Mouse (Mus musculus): ENCODE measurements around the gene Tlx1. TPM values are rescaled to one million over a fixed set of nuclear protein-coding genes. Genes with fewer than 3 reads are reported as not detected.

The Tlx1 gene
- 0.11 and 0.23 TPM in 2 replicates for polyA plus RNA-seq (2015; fragmentation: Nextera tagmentation; extraction: Ambion mirVana)

- Histone ChIP-seq H3K4me2 (peak within 1 kb of the TSS; percentile 69), H3K4me1 (peaks cover 25% of the 10 kb centered on the region), H3K9me3 (no peaks in the 10 kb centered on the region), H3K9ac (peak within 1 kb of the TSS; percentile 52), H3K36me3 (no peaks in the 10 kb centered on the region), H3K27ac (replicated peaks) (no peak within 1 kb of the TSS), H3K4me3 (peak within 1 kb of the TSS; percentile 47), H3K27me3 (replicated peaks) (peaks cover 99% of the 10 kb centered on the region)
- under 1% methylated on average over 57 of the region's 61 CpGs for WGBS
- ATAC-seq (ENCODE audit: extremely low read depth, insufficient number of reproducible peaks, low FRiP score, low TSS enrichment), result no peak
These were observed at the start of gene Tlx1 for GRCm38 (mm10) chr19:45150490-45151181. TSS of gene Tlx1 (plus strand) at chr19:45150680.

DNA sequence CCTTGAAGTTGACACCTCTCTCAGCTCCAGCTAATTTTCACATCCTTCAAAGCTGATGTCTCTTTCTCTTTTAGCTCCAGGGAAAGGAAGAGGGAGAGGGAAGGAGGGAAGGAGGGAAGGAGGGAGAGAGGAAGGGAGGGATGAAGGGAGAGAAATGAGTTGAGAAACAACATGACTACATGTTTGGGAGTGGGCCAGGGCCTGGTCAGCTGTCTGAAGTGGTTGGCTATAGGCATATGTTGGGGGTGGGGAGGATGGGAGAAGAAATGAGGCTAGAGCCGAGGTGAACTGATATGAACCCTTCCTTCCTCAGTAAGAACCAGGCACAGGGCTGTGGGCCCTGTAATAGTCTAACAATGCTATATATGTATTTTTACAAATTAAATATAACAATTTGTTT, 44.9 kb upstream of the Tlx1 start:
- Histone ChIP-seq H3K4me3 (no peak overlapping the region), H3K9me3 (no peaks in the 10 kb centered on the region), H3K36me3 (no peaks in the 10 kb centered on the region), H3K4me1 (no peaks in the 10 kb centered on the region), H3K9ac (no peak overlapping the region), H3K27ac (replicated peaks) (no peak overlapping the region), H3K27me3 (replicated peaks) (peaks cover 54% of the 10 kb centered on the region), H3K4me2 (no peak overlapping the region)
- ATAC-seq (ENCODE audit: extremely low read depth, insufficient number of reproducible peaks, low FRiP score, low TSS enrichment), result no peak
- 12% methylated on average over 1 of the region's 1 CpGs for WGBS

- ATAC-seq (ENCODE audit: extremely low read depth, insufficient number of reproducible peaks, low FRiP score, low TSS enrichment), result no peak
- Histone ChIP-seq H3K36me3 (no peaks in the 10 kb centered on the region), H3K9me3 (no peaks in the 10 kb centered on the region), H3K9ac (no peak overlapping the region), H3K4me2 (no peak overlapping the region), H3K4me1 (no peaks in the 10 kb centered on the region), H3K4me3 (no peak overlapping the region), H3K27me3 (replicated peaks) (peaks cover 48% of the 10 kb centered on the region), H3K27ac (replicated peaks) (no peak overlapping the region)
- whole genome bisulfite sequencing, result 29% methylated on average over 6 of the region's 6 CpGs
These were observed 43.8 kb upstream of the Tlx1 start for GRCm38 (mm10) chr19:45106689-45107088.

GRCm38 (mm10) chr19:45110681-45111080, 39.8 kb upstream of the Tlx1 start:
- Histone ChIP-seq H3K9ac (no peak overlapping the region), H3K4me2 (no peak overlapping the region), H3K27me3 (replicated peaks) (peaks cover 18% of the 10 kb centered on the region), H3K36me3 (no peaks in the 10 kb centered on the region), H3K4me3 (no peak overlapping the region), H3K9me3 (no peaks in the 10 kb centered on the region), H3K27ac (replicated peaks) (no peak overlapping the region), H3K4me1 (peaks cover 5% of the 10 kb centered on the region)
- 56% methylated on average over 8 of the region's 8 CpGs for WGBS
- no peak for ATAC-seq (ENCODE audit: extremely low read depth, insufficient number of reproducible peaks, low FRiP score, low TSS enrichment)

- Histone ChIP-seq H3K27ac (replicated peaks) (no peak overlapping the region), H3K4me3 (no peak overlapping the region), H3K4me2 (no peak overlapping the region), H3K9me3 (no peaks in the 10 kb centered on the region), H3K27me3 (replicated peaks) (peaks cover 12% of the 10 kb centered on the region), H3K9ac (no peak overlapping the region), H3K4me1 (peaks cover 5% of the 10 kb centered on the region), H3K36me3 (no peaks in the 10 kb centered on the region)
- WGBS, result 78% methylated on average over 6 of the region's 6 CpGs
- ATAC-seq (ENCODE audit: extremely low read depth, insufficient number of reproducible peaks, low FRiP score, low TSS enrichment), result no peak
These were observed 38.0 kb upstream of the Tlx1 start for GRCm38 (mm10) chr19:45112444-45112843.

DNA sequence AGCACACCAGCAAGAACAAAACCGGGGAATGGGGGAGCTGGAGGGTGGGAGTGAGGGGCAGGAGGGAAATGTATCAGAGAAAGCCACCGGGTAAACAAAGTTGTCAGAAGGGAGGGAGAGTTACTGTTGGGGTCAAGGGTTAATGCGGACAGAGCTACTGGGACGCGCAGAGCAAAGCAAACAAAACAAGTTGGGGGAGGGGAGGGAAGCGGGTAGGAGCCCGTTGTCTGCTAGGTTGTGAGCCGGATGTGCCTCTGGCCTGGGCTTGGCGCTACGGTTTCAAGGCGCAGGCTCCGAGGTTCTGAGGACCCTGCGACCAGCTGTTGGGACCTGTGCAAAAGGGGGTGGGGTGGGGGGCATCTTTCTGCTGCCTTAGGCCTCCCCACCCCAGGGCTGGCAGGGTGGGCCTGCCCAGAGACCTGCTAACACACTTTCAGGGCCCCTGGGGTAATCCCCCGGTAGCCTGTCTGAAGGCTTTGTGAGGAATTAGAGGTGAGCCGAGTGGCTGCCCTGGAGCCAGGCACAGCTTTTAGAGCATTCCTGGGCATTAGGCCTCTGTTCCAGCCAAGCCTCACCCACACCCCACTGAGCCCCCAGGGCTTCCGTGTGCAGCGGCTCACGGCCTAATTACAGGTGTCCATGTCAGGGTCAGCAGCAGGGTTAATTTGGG, 36.6 kb upstream of the Tlx1 start:
- peak overlapping the region; percentile 31 for H3K4me2 ChIP-seq
- peaks cover 25% of the 10 kb centered on the region for H3K27me3 ChIP-seq (replicated peaks)
- no peak overlapping the region for H3K4me3 ChIP-seq
- H3K27ac ChIP-seq (replicated peaks), result no peak overlapping the region
- H3K9me3 ChIP-seq, result no peaks in the 10 kb centered on the region
- no peaks in the 10 kb centered on the region for H3K36me3 ChIP-seq
- WGBS, result 8% methylated on average over 18 of the region's 18 CpGs
- H3K9ac ChIP-seq, result peak overlapping the region; percentile 29; the same call in 1 of the 2 replicates
- H3K4me1 ChIP-seq, result peaks cover 5% of the 10 kb centered on the region
- no peak for ATAC-seq (ENCODE audit: extremely low read depth, insufficient number of reproducible peaks, low FRiP score, low TSS enrichment)

GRCm38 (mm10) chr19:45114772-45115171, 35.7 kb upstream of the Tlx1 start:
- Histone ChIP-seq H3K4me3 (no peak overlapping the region), H3K4me1 (peaks cover 5% of the 10 kb centered on the region), H3K27ac (replicated peaks) (no peak overlapping the region), H3K36me3 (no peaks in the 10 kb centered on the region), H3K9ac (no peak overlapping the region), H3K4me2 (no peak overlapping the region), H3K9me3 (no peaks in the 10 kb centered on the region), H3K27me3 (replicated peaks) (peaks cover 31% of the 10 kb centered on the region)
- no peak for ATAC-seq (ENCODE audit: extremely low read depth, insufficient number of reproducible peaks, low FRiP score, low TSS enrichment)
- 55% methylated on average over 2 of the region's 3 CpGs for WGBS

DNA sequence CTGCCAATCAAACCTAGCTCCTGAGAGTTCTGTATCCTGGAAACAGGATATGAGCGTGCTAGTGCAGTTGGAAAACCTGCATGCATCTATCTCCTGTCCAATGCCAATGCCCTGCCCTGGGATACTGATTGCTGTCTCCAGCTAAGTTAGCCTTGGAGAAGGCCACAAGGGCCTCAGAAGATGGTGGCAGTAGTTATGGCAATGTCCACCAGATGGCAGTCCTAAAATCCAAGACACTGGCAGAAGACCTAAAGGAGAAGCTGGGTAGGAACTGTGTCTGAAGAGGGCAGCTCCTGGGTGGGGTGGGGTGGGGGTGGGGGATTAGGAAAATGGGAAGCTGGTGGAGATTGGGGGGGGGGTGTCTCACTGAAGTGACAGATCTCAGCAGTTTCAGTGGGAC, 33.7 kb upstream of the Tlx1 start:
- H3K27me3 ChIP-seq (replicated peaks), result peaks cover 50% of the 10 kb centered on the region

GRCm38 (mm10) chr19:45131966-45132628, 18.4 kb upstream of the Tlx1 start:
- Histone ChIP-seq H3K9me3 (no peaks in the 10 kb centered on the region), H3K27ac (replicated peaks) (no peak overlapping the region), H3K4me2 (no peak overlapping the region), H3K27me3 (replicated peaks) (peaks cover 90% of the 10 kb centered on the region), H3K4me3 (no peak overlapping the region), H3K4me1 (no peaks in the 10 kb centered on the region), H3K9ac (no peak overlapping the region), H3K36me3 (no peaks in the 10 kb centered on the region)
- 34% methylated on average over 14 of the region's 14 CpGs for WGBS
- no peak for ATAC-seq (ENCODE audit: extremely low read depth, insufficient number of reproducible peaks, low FRiP score, low TSS enrichment)

More for the DNA sequence above, 33.7 kb upstream of the Tlx1 start:
- Histone ChIP-seq H3K9ac (no peak overlapping the region), H3K4me2 (no peak overlapping the region), H3K9me3 (no peaks in the 10 kb centered on the region), H3K4me3 (no peak overlapping the region), H3K36me3 (no peaks in the 10 kb centered on the region), H3K27ac (replicated peaks) (no peak overlapping the region), H3K4me1 (peaks cover 5% of the 10 kb centered on the region)
- 38% methylated on average over 1 of the region's 1 CpGs for WGBS
- no peak for ATAC-seq (ENCODE audit: extremely low read depth, insufficient number of reproducible peaks, low FRiP score, low TSS enrichment)

DNA sequence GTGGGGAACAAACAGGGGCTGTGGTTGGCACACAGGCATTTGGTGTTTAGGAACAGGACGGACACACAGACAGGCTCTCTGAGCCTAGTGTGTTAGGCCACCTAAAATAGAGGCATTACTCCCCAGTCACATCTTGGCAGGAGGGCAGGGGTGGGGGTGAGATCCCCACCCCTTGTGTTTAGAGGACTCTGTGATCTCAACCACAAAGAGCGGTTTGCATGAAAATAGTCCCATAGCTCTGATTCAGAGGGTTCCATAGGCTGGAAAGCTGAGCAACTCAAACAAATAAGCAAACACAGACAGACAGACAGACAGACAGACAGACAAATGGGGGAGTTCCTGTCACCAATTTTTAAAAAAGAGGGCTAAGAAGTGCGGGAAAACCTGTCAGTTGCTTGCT, 7.9 kb upstream of the Tlx1 start:
- Histone ChIP-seq H3K27ac (replicated peaks) (no peak overlapping the region), H3K9me3 (no peaks in the 10 kb centered on the region), H3K4me1 (peaks cover 7% of the 10 kb centered on the region; the same call in 1 of the 2 replicates), H3K4me3 (no peak overlapping the region), H3K27me3 (replicated peaks) (peaks cover 98% of the 10 kb centered on the region), H3K9ac (no peak overlapping the region), H3K4me2 (no peak overlapping the region), H3K36me3 (no peaks in the 10 kb centered on the region)
- WGBS, result 19% methylated on average over 3 of the region's 3 CpGs
- ATAC-seq (ENCODE audit: extremely low read depth, insufficient number of reproducible peaks, low FRiP score, low TSS enrichment), result no peak

GRCm38 (mm10) chr19:45143214-45143895, 7.1 kb upstream of the Tlx1 start:
- WGBS, result 1% methylated on average over 46 of the region's 46 CpGs
- no peak for ATAC-seq (ENCODE audit: extremely low read depth, insufficient number of reproducible peaks, low FRiP score, low TSS enrichment)
- H3K27ac ChIP-seq (replicated peaks), result no peak overlapping the region
- H3K9me3 ChIP-seq, result no peaks in the 10 kb centered on the region
- H3K4me2 ChIP-seq, result peak overlapping the region; percentile 54
- peak overlapping the region; percentile 34 for H3K4me3 ChIP-seq
- H3K4me1 ChIP-seq, result peaks cover 7% of the 10 kb centered on the region; the same call in 1 of the 2 replicates
- H3K36me3 ChIP-seq, result no peaks in the 10 kb centered on the region
- H3K9ac ChIP-seq, result peak overlapping the region; percentile 37; the same call in 1 of the 2 replicates
- H3K27me3 ChIP-seq (replicated peaks), result peaks cover 100% of the 10 kb centered on the region

All from heart, embryonic 13.5 days (tissue).